Mouse (Mus musculus): ENCODE data around the gene Prps2.

- no peak for TF ChIP-seq POLR2A (IDR thresholded peaks at IDR 0.05; ENCODE audit: borderline replicate concordance, extremely low read depth, insufficient read depth, insufficient read length, poor library complexity, severe bottlenecking)
- TF ChIP-seq CTCF (IDR thresholded peaks at IDR 0.05; ENCODE audit: borderline replicate concordance, extremely low read depth, insufficient read depth, insufficient read length), result no peak
These were observed 4.1 kb upstream of the Prps2 start for GRCm38 (mm10) chrX:167386647-167387046.
